Mouse (Mus musculus) neural tube, embryonic 14.5 days (tissue): ENCODE measurements around the gene Tmem132b. TPM values are rescaled to one million over a fixed set of nuclear protein-coding genes. Genes with fewer than 3 reads are reported as not detected.

Experiments
- ATAC-seq: fragments of 200-750 bp; cut with Nextera tagmentation; 2 replicates; pipeline ENCODE4 v1.8.0; 2017; ENCODE audit warnings: low read depth, mild to moderate bottlenecking, moderate TSS enrichment, moderate library complexity
- H3K27ac ChIP-seq: fragments of 300-500 bp; sonication (generic); 2 replicates; pipeline ENCODE4 v1.5.1; 2014; ENCODE audit warnings: low read depth, mild to moderate bottlenecking, control low read depth, low read length, moderate library complexity, mixed read lengths
- H3K27me3 ChIP-seq: fragments of 300-500 bp; sonication (generic); 2 replicates; pipeline ENCODE4 v1.6.1; 2014; ENCODE audit warnings: low read length; ENCODE audit not compliant: control insufficient read depth, insufficient read depth
- H3K36me3 ChIP-seq: fragments of 300-500 bp; sonication (generic); 2 replicates; pipeline ENCODE4 v1.6.1; 2014; ENCODE audit warnings: low read length, mixed read lengths; ENCODE audit not compliant: control insufficient read depth, insufficient read depth
- H3K4me1 ChIP-seq: fragments of 300-500 bp; sonication (generic); 2 replicates; pipeline ENCODE4 v1.6.1; 2014; ENCODE audit warnings: low read length; ENCODE audit not compliant: control insufficient read depth, insufficient read depth
- H3K4me2 ChIP-seq: fragments of 300-500 bp; sonication (generic); 2 replicates; pipeline ENCODE4 v1.6.1; 2014; ENCODE audit warnings: mild to moderate bottlenecking, low read depth, low read length, control low read depth
- H3K4me3 ChIP-seq: fragments of 300-500 bp; sonication (generic); 2 replicates; pipeline ENCODE4 v1.5.1; 2014; ENCODE audit warnings: low read depth, low read length, control low read depth, mixed read lengths
- H3K9ac ChIP-seq: fragments of 300-500 bp; sonication (generic); replicated peaks from 2 replicates; pipeline ENCODE4 v1.6.1; 2014; ENCODE audit warnings: low read depth, mild to moderate bottlenecking, control low read depth, low read length, mixed read lengths
- H3K9me3 ChIP-seq: fragments of 300-500 bp; sonication (generic); 2 replicates; pipeline ENCODE4 v1.6.1; 2016; ENCODE audit warnings: low read length; ENCODE audit not compliant: control insufficient read depth
- whole genome bisulfite sequencing: fragments of 180-500 bp; shearing (Covaris S2); extraction: QIAGEN DNeasy Blood & Tissue Kit; methylation state at CpG from one replicate; pipeline ENCODE4 v1.1.7; 2014; 5-methylcytosine and 5-hydroxymethylcytosine counted together
- polyA plus RNA-seq: library from polyadenylated mRNA; unstranded; fragments of >200 nt; fragmentation: Nextera tagmentation; extraction: Ambion mirVana; gene quantifications from 2 replicates; pipeline ENCODE4 v1.2.1, GENCODE M21; 2014

Tmem132b gene
- polyA plus RNA-seq, 1 experiment from 2014 or later = 5.5 TPM

GRCm38 (mm10) chr5:125648236-125648635 lies 116.7 kb downstream of the Tmem132b start:
- no peak for ATAC-seq
- no peak overlapping the region for H3K4me2 ChIP-seq
- 86% methylated on average over 6 of the region's 6 CpGs for WGBS

GRCm38 (mm10) chr5:125649982-125650381 lies 118.4 kb downstream of the Tmem132b start:
- H3K4me2 ChIP-seq = no peak overlapping the region
- H3K4me1 ChIP-seq = no peaks in the 10 kb centered on the region
- ATAC-seq = no peak
- no peak overlapping the region for H3K27ac ChIP-seq
- no peak overlapping the region for H3K4me3 ChIP-seq
- no peaks in the 10 kb centered on the region for H3K36me3 ChIP-seq
- 14% methylated on average over 2 of the region's 2 CpGs for WGBS
- H3K9ac ChIP-seq = no peak overlapping the region
- H3K9me3 ChIP-seq = no peaks in the 10 kb centered on the region
- H3K27me3 ChIP-seq = no peaks in the 10 kb centered on the region

More at GRCm38 (mm10) chr5:125648236-125648635, 116.7 kb downstream of the Tmem132b start:
- H3K4me3 ChIP-seq = no peak overlapping the region
- H3K27me3 ChIP-seq = no peaks in the 10 kb centered on the region
- H3K9me3 ChIP-seq = no peaks in the 10 kb centered on the region
- no peaks in the 10 kb centered on the region for H3K36me3 ChIP-seq
- H3K9ac ChIP-seq = no peak overlapping the region
- H3K27ac ChIP-seq = no peak overlapping the region
- no peaks in the 10 kb centered on the region for H3K4me1 ChIP-seq

GRCm38 (mm10) chr5:125658101-125658500 lies 126.5 kb downstream of the Tmem132b start:
- WGBS = 76% methylated on average over 5 of the region's 5 CpGs
- Histone ChIP-seq H3K4me2 (no peak overlapping the region), H3K36me3 (no peaks in the 10 kb centered on the region), H3K27me3 (no peaks in the 10 kb centered on the region), H3K4me3 (no peak overlapping the region), H3K27ac (no peak overlapping the region), H3K9ac (no peak overlapping the region), H3K4me1 (no peaks in the 10 kb centered on the region), H3K9me3 (no peaks in the 10 kb centered on the region)
- ATAC-seq = no peak

GRCm38 (mm10) chr5:125658959-125659749 lies 127.6 kb downstream of the Tmem132b start:
- H3K9ac ChIP-seq = no peak overlapping the region; the same call in 1 of the 2 replicates
- H3K27ac ChIP-seq = no peak overlapping the region
- H3K4me1 ChIP-seq = no peaks in the 10 kb centered on the region
- no peak for ATAC-seq
- H3K4me2 ChIP-seq = no peak overlapping the region
- H3K27me3 ChIP-seq = no peaks in the 10 kb centered on the region
- no peak overlapping the region for H3K4me3 ChIP-seq
- WGBS = 22% methylated on average over 14 of the region's 14 CpGs
- H3K36me3 ChIP-seq = no peaks in the 10 kb centered on the region
- H3K9me3 ChIP-seq = no peaks in the 10 kb centered on the region

- peak; percentile 81 for ATAC-seq
- Histone ChIP-seq H3K36me3 (no peaks in the 10 kb centered on the region), H3K27ac (no peak overlapping the region), H3K9ac (no peak overlapping the region), H3K4me1 (no peaks in the 10 kb centered on the region; the same call in 1 of the 2 replicates), H3K4me3 (no peak overlapping the region), H3K4me2 (no peak overlapping the region), H3K9me3 (no peaks in the 10 kb centered on the region), H3K27me3 (no peaks in the 10 kb centered on the region)
- WGBS = 23% methylated on average over 13 of the region's 13 CpGs
Measured at GRCm38 (mm10) chr5:125675623-125676022, 144.0 kb downstream of the Tmem132b start.

GRCm38 (mm10) chr5:125676025-125676623 lies 144.6 kb downstream of the Tmem132b start:
- Histone ChIP-seq H3K9me3 (no peaks in the 10 kb centered on the region), H3K4me1 (no peaks in the 10 kb centered on the region; the same call in 1 of the 2 replicates), H3K36me3 (no peaks in the 10 kb centered on the region), H3K4me2 (no peak overlapping the region), H3K27me3 (no peaks in the 10 kb centered on the region), H3K9ac (no peak overlapping the region), H3K27ac (no peak overlapping the region), H3K4me3 (no peak overlapping the region)
- WGBS = 75% methylated on average over 7 of the region's 7 CpGs
- no peak for ATAC-seq

GRCm38 (mm10) chr5:125680889-125681288 lies 149.3 kb downstream of the Tmem132b start:
- Histone ChIP-seq H3K9me3 (no peaks in the 10 kb centered on the region), H3K36me3 (no peaks in the 10 kb centered on the region)
- WGBS = 84% methylated on average over 6 of the region's 6 CpGs

GRCm38 (mm10) chr5:125683491-125683890 lies 151.9 kb downstream of the Tmem132b start:
- Histone ChIP-seq H3K9ac (no peak overlapping the region), H3K27ac (no peak overlapping the region), H3K4me2 (no peak overlapping the region), H3K4me1 (no peaks in the 10 kb centered on the region), H3K9me3 (no peaks in the 10 kb centered on the region), H3K36me3 (no peaks in the 10 kb centered on the region), H3K4me3 (no peak overlapping the region), H3K27me3 (no peaks in the 10 kb centered on the region)
- WGBS = 82% methylated on average over 6 of the region's 6 CpGs
- no peak for ATAC-seq

More at GRCm38 (mm10) chr5:125680889-125681288, 149.3 kb downstream of the Tmem132b start:
- no peak overlapping the region for H3K27ac ChIP-seq
- H3K4me2 ChIP-seq = no peak overlapping the region
- no peak overlapping the region for H3K9ac ChIP-seq
- H3K4me1 ChIP-seq = no peaks in the 10 kb centered on the region
- no peak for ATAC-seq
- H3K4me3 ChIP-seq = no peak overlapping the region
- no peaks in the 10 kb centered on the region for H3K27me3 ChIP-seq

- H3K27ac ChIP-seq = no peak overlapping the region
- H3K36me3 ChIP-seq = no peaks in the 10 kb centered on the region
- H3K9ac ChIP-seq = no peak overlapping the region
- 33% methylated on average over 11 of the region's 11 CpGs for WGBS
- H3K27me3 ChIP-seq = no peaks in the 10 kb centered on the region
- H3K4me3 ChIP-seq = no peak overlapping the region
- no peak overlapping the region for H3K4me2 ChIP-seq
- H3K4me1 ChIP-seq = no peaks in the 10 kb centered on the region
- ATAC-seq = no peak
- H3K9me3 ChIP-seq = no peaks in the 10 kb centered on the region
Measured at GRCm38 (mm10) chr5:125685681-125686331, 154.2 kb downstream of the Tmem132b start.
